Mouse (Mus musculus) bone marrow, adult 2 months (tissue): ENCODE results near the gene Vmn1r236.

ENCODE experiments used
- CTCF ChIP-seq: fragments of 200-500 bp; IDR thresholded peaks from 2 replicates; pipeline ENCODE4 v1.5.1; 2011; ENCODE audit warnings: low read length, control low read depth; ENCODE audit not compliant: control insufficient read depth, insufficient read depth
- POLR2A ChIP-seq: fragments of 200-500 bp; IDR thresholded peaks from 2 replicates; pipeline ENCODE4 v1.6.1; 2011; ENCODE audit warnings: low read depth, mild to moderate bottlenecking, control low read depth, low read length, borderline replicate concordance; ENCODE audit not compliant: control insufficient read depth

GRCm38 (mm10) chr17:21311565-21311964 lies 28.8 kb downstream of the Vmn1r236 start, which contains the start of gene Vmn1r237:
- no peak for TF ChIP-seq CTCF
- no peak for TF ChIP-seq POLR2A
